Mouse (Mus musculus): ENCODE data around the gene Gm21983.

GRCm38 (mm10) chr7:27180837-27181695 is at the start of gene Gm21983, which contains the start of gene Mia:
- TF ChIP-seq CTCF (IDR thresholded peaks at IDR 0.05; ENCODE audit: low read depth), result no peak
- TF ChIP-seq EP300 (IDR thresholded peaks at IDR 0.05; ENCODE audit: low read depth), result no peak

Data from heart, postnatal 0 days (tissue).